Mouse (Mus musculus) right cerebral cortex, postnatal 4 days (tissue): ENCODE measurements around the gene Tmem181a.
A peak's percentile ranks its signal among the peaks of the same experiment; 100 is the strongest.
"Not testable (repeated sequence)": the region's sequence is repeated elsewhere in the genome, so short reads cannot be mapped to it uniquely, and the experiment has no call there.

Experiments
- DNase-seq: peaks from one replicate; pipeline ENCODE4 v3.0.0-alpha.2; 2022

Gene Tmem181a

DNA sequence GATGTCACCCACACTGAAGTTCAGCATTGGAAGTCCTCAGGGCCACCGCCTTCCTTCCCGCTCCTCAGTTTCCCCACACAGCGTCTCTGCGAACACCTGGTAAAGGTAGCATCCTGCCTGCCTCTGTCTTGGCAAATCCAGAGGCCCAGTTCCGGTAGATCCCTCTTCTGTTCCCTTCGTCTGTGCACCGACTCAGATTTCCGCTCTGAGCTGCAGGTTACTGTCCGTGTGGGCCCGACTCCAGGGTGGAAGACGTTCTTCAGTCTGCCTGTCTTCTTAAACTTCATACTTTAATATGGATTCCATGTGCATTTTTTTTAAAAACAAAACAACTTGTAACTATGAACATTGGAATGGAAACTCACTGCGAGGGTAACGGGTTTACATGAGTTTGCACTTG, 49.8 kb downstream of the Tmem181a start:
- DNase-seq = not testable (repeated sequence)

DNA sequence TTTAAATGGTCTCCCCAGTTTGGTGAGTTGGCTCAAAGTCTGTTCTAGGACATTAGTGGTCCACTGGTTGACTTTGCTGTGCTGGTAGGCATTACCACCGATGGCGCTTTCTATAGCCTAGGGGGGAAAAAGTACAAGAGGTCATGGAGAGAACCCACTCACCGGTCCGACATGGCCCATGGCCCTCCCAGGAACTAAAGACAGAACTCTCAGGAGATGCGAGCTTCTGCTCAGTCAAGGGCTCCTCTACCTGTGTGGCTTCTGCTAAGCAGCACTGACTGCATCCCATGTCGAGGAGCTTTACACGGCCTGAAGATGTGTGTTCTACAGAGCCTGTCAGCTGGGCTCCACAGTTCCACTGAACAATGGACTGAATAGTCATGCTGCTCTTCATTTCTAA, 55.1 kb downstream of the Tmem181a start:
- DNase-seq = not testable (repeated sequence)

DNA sequence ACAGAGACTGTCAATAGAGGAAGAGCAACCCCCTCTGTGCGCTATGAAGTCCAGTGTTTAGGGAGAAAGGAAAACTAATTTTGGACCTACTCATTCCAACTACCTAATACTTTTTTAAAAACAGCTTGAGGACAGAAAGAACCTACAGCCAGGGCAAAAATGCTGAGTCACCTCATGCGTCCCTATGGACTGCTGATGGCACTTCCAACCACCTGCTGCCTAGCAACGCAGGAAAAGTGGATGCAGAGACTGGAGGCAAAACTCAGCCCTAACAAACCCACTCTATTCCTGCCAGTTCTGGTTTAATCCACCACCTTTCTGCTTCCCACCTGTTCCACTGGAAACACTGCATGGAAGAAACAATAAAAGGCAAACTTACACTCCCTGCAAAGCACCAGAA, 56.1 kb downstream of the Tmem181a start:
- DNase-seq = not testable (repeated sequence)

DNA sequence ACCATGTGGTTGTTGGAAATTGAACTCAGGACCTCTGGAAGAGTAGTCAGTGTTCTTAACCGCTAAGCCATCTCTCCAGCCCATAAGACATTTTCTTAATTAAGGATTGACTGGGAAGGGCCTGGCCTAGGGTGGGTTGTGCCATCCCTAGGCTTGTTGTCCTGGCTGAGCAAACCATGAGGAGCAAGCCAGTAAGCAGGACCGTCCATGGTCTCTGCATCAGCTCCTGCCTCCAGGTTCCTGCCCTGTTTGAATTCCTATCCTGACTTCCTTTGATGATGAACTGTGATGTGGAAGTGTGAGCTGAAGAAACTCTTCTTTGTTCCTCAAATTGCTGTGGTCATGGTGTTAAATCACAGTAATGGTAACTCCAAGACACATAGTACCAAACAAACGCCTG, 57.8 kb downstream of the Tmem181a start:
- not testable (repeated sequence) for DNase-seq

DNA sequence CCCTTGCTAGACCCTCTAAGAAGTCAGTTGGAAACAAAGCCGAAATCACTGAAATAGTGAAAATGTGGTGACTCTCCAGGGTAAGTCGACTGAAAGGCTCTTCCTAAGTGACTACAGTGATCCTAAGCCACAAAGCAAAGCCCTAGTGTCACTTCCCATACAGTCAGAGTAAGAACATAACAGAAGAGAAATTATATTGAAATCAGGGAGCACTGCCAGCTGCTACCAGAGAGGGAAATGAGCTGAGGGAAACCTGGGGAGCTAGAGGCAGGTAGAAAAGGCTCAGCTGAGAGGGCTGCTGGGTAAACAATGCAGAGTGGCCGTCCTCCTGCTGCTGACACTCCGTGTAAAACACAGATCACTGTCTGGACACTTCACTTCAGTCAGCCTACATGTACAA, 59.0 kb downstream of the Tmem181a start:
- DNase-seq = not testable (repeated sequence)

DNA sequence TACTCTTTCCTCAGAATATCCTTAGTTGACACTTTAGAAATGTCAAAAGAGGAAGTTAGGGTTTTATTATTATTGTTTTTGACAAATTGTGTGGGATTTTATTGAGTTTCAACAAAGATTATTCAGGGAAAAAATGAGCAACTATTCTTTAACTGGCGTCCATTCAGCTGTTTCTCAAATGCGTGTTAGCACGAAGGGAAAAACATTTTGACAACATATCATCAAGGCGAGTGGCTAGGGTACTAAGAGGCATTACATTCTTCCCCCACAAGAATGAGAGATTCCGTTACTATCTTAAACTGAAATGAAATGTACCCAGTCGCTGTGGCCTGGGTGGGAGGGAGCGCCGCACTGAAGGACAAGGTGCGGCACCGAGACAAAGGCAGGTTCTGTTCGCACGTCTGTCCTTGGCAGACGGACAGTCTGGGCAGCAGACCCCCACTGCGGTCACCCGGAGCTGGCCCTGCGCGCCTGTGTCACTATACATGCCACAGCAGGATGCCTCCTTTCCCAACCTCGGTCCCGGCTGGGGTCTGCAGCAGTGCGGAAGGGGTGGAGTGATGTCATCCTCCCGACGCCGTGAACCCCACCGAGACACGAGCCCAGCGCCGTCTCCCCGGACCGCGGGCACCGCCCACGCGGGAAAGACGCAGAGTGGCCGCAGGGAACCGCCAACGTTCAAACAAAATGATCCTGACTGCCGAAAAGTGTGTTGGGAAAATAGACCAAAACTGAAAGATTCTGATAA, 59.9 kb downstream of the Tmem181a start:
- peak; percentile 70 for DNase-seq

DNA sequence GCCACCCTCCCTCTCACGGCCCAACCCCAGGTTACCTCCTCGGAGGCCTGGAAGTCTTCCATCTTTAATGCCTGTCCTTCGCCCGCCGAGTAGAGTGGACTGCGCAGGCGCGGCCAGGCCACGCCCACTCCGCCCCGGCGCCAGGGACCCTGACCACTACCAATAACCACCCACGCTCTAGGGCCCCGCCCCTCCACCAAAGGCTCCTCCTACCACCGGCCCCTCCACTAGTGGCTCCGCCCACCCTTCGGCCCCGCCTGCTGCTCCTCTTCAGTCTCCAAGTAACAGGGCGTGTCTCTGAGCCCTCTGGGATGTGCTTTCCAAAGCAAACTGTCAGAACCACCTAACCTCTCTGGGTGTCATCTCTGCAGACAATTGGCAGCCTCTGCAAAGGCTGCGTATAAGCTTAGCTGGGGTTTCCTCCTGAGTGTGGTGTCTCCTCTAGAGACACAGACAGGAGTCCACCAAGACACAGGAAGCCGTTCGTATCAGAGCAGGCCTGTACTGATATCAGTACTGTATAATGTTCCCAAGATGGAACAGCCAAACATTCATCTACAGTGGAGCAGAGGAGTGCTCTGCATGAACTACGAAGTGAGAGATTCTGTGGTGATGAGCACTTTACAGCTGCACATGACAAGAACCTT, 60.8 kb downstream of the Tmem181a start, which contains the start of gene Dynlt1a:
Dynlt1a (minus strand) TSS at position 162 of the 647 bp plus-strand sequence.
- DNase-seq = peak; percentile 99

DNA sequence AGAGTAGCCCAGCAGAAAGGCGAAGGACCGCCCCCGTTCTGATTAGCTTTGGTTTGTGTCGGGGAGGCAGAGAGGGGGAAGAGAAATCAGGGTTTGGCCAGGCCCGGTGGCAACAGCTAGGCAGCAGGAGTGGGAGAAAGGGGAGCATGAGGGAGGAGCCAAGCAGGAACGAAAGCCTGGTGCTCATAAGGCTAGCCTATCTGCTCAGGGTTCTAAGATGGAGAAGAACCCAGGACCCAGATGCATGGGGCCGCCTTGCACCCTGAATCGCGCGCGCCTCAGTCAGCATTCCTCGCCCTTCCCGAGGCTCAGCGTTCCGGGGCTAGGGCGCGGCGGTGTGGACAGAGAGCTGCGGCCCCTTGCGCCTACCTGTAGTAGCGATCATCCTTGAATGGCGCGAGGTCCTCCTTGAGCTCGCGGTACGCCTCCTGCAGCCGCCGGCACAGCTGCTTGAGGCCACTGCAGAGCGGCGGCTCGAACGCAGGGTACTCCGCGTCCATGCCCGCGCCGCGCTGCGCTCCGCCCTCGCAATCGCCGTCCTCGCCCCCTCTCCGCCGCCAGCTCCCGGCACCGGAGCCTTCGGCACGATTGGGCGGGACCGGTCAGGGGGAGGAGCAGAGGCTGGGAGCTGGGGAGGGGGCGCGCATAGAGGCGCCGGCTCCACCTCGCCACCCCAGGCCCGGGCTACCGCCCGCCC, 64.6 kb downstream of the Tmem181a start:
- DNase-seq = not testable (repeated sequence)

DNA sequence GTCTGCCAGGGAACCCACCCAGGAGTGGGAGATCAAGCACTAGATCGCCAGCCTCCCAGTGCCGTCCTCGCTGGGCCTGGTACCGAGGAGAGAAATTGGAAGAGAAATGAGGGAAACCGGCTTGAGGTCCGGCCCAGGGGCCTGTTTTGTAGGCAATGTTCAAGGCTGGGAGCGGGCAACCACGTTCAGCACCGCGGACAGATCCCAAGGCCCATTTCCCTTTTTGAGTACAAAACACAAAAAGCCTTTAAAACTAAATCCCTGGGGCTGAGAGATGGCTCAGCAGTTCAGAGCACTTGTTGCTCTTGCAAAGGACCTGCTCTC, 65.1 kb downstream of the Tmem181a start:
- DNase-seq = not testable (repeated sequence)

DNA sequence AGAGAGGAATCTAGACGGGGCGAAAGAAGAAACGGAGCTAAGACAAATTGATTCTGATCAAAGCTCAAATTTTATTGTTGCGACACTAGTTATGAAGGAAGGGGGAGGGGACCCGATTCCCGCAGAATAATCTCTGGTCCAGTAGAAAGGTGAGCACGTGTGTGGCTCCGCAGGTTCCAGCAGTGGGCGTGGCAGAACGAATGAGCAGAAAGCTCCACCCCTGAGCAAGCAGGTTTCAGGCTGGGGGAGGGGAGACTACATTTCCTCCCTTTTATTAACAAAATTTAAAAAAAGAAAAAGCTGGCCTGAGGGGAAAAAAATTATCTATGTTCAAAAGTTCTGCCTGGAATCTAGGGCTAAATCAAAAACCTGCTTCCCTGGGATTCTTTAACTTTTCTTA, 68.4 kb downstream of the Tmem181a start:
- DNase-seq = not testable (repeated sequence)

DNA sequence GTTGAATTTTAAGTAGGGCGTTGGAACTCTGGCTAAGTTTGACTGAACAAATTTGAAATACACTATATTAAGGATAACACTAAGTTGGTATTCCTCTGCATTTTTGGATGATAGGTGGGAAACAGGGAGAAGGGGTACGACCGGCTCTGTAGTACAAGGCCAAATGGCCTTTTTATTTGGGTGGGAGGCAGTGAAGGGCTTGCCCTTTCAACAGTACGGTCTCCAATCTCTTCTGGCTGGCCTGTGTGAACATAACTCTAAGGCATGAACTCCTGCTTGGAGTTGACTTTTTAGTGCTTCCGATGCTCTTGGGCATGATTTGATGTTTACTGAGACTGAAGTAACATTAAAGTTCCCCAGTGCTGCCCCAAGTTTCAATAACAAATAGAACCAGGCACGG, 68.9 kb downstream of the Tmem181a start:
- DNase-seq = not testable (repeated sequence)

DNA sequence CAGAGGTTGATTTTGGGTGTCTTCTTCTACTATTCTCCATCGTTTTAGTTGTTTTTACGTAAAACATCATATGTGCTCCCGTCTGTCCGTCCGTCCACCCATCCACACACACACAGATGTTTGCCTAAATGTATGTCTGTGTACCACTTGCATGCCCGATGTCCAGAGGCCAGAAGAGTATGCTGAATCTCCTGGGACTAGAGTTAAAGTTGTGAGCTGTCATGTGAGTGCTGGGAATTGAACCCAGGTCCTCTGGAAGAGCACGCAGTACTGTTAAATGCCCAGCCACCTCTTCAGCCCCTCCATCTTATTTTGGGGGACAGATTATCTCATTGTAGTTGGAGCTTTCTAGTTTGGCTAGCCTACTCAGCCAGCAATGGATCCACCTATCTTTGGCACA, 70.9 kb downstream of the Tmem181a start:
- DNase-seq = not testable (repeated sequence)

DNA sequence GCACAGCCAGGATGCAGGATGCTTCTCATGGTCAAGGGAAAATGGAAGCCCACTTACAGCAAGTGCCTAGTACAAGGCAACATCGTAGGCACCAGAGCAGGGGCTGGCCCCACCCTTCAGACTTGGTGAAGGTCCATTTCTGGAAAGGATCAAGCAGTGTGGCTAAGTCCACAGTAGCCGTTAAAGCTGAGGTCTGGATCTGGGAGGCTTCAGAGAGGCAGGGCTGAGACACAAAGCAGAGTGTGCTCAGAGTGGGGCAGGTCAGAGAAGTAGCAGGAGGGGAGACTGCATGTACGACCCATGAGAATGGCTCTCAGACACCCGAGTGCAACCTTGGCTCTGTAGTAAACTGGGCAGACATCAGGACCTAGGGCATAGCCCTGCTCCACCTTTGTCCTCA, 72.3 kb downstream of the Tmem181a start:
- DNase-seq = not testable (repeated sequence)

DNA sequence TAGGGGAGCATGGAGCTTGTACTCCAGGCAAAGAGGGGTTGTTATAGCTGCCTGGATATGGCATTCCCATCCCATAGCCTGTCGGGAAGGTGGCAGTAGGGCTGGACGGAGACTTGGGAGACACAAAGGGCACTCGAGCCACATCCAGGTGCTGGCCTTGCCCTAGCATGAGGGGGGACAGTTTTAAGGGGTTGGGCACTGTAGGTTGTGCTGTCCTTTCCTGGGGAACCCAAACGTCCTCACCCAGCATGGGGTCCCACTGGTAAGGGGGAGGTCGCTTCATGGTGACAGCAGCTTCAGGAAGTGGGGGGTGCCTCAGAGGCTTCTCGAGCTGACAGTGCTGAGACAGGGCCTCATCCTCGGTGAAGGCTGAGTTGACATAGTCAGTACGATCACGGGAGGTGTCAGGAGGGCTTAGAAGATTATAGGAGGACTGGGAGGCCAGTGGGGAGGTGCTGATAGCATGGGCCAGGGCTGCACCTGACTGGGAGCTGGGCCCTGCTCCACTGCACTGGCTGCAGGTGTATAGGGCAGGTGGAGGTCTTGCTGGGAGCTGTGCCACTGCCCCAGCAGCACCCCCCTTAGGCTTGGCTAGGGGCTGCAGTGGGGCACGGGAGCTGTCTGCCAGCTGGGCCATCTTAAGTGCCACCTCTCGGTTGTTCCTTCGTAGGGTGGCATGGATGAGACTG, 86.1 kb downstream of the Tmem181a start:
- not testable (repeated sequence) for DNase-seq

DNA sequence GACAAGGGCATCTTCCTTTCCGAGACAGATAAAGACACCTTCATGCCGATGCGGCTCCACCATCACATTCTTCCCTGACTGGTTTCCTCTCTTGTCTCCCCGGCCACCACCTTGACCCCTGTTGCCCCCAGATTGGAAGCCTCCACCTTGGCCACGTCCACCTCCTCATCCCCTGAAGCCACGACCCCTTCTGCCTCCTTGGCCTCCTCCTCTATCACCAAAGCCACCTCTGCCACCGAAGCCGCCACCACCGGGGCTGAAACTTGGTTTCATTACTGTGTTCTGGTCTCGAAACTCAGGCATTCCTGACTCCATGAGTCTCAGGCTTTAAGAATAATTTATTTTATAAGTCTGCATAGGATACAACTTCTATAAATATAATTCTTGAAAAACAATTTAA, 98.6 kb downstream of the Tmem181a start:
- DNase-seq = peak; percentile 4
